Mouse (Mus musculus) thymus, postnatal 0 days (tissue): ENCODE data around the gene Ccl9. TPM values are rescaled to one million over a fixed set of nuclear protein-coding genes. Genes with fewer than 3 reads are reported as not detected.
A peak's percentile ranks its signal among the peaks of the same experiment; 100 is the strongest.
"Not testable (repeated sequence)": the region's sequence is repeated elsewhere in the genome, so short reads cannot be mapped to it uniquely, and the experiment has no call there.

Source experiments
- DNase-seq: peaks from one replicate; pipeline ENCODE4 v3.0.0-alpha.2; 2015; ENCODE audit warnings: low spot score
- polyA plus RNA-seq: library from polyadenylated mRNA; unstranded; fragments of >200 nt; fragmentation: Nextera tagmentation; extraction: Ambion mirVana; gene quantifications from 2 replicates; pipeline ENCODE4 v1.2.1, GENCODE M21; 2015

The Ccl9 gene
- polyA plus RNA-seq, 1 experiment from 2014 or later = 7.5 TPM

DNA sequence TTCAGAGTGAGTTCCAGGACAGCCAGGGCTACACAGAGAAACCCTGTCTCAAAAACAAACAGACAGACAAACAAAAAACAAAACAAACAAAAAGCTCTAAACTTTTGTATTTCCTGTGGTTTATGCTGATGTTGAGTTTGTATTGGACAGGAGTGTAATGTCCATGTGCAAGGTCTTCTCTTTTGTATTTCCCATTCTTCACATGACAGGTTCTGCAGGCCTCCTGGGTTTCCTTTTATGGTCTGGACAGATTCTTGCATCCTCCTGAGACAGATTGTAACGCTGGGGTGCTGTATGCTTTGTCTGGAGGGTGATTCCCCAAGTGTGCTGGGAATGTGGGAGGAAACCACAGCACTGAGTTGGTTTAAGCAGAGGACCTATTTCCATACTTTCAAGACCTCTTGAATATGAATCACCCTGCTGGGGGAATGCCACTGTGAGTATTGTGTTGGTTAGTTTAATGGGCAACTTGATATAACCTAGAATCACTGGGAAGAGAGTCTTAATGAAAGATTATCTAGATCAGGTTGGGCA, 2.3 kb upstream of the Ccl9 start:
- no peak for DNase-seq

DNA sequence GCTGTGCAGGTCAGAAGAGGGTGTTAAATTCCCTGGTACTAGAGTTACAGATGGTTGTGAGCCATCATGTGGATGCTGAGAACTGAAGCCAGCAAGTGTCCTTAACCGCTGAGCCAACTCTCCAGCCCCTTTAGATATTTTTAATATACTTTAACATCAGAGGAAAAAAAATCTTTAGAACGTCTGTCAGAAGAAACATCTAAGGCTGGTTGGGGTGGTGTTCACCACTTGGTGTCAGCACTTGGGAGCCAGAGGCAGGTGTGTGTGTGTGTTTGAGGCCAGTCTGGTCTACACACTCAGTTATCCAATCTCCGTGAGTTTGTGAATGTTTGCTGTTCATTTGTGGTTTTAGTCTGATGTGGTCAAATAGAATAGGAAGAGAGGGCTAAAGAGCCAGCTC, 563 bp upstream of the Ccl9 start:
- DNase-seq = no peak

DNA sequence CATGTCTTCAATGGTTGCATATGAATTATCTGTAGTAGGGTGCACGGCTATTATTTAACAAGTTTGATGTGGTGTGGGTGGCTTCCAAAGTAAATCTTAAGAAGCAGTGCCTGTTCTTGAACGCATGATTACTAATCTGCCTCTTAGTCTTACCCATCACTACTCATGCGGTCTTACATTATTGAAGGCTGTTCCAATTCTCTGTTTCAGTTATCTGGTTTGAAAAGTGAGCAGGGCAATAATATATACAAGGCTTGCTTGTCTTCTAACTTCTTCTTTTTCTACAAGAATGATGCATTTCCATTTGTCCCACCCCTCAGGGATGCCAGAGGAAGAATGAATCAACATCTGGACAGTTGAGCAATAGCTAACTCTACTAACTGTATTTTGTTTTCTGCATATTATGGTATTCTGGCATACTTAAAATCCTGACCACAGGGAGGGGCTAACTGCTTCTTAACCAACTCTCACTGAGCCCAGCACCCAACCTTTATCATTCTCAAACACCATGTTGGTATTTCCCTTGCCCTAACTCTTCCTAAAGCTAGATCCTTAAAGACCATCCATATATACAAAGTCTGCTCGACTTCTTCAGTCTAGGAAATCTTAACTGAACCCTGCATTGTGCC, 1.4 kb downstream of the Ccl9 start:
- no peak for DNase-seq

DNA sequence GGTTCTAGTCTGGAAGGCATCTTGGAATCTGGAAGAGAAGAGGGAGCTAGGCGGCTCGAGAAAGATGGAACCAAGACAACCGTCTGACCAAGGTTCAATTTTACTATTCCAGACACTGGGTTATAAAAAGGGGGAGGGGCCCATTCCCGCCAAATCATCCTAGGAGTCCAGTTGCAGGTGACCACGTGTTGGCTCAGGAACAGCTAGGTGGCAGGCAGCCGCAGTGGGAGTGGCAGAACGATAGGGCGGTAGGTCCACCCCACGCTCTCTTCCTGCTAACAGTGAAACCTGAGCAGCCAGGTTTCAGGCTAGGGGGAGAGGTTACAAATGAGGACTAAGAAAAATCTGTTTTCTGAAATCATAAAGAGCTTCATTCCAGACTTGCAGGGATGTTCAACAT, 5.6 kb downstream of the Ccl9 start:
- DNase-seq = no peak

DNA sequence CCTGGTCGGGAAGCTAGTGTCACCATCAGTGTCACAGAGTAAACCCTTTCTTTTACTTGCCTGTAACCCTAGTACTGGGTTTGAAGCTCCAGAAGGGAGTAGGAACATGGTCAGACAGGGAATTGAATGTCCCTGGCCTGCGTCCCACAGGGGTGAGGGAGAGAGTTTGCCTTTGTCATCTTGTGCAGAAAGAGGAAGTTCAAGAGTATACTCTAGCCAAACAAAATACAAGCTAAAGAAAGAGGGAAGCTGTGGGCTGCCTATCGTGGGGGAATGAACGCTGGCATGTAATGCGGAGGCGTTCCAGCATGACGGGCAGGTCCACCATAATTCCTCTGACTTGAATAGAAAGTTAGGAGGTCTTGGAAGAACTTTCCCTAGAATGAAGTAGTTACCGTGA, 6.2 kb downstream of the Ccl9 start:
- no peak for DNase-seq

DNA sequence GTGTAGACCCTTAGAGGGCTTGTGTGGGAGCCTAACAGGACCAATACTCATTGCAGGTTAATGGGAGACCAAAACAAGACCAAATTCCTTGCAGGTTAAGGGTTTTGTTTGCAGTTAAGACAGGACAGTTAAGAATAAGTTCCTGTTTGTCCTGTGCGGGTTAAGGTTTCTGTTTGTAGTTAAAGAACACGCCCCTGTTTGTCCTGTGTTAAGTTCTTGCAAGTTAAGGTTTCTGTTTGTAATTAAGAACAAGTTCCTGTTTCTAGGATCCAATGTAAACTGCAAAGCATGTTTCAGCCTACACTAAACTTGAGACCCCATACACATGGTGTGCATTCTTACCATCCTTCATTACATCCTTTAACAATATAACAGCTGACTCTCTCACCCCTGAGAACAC, 8.2 kb downstream of the Ccl9 start:
- DNase-seq = no peak

DNA sequence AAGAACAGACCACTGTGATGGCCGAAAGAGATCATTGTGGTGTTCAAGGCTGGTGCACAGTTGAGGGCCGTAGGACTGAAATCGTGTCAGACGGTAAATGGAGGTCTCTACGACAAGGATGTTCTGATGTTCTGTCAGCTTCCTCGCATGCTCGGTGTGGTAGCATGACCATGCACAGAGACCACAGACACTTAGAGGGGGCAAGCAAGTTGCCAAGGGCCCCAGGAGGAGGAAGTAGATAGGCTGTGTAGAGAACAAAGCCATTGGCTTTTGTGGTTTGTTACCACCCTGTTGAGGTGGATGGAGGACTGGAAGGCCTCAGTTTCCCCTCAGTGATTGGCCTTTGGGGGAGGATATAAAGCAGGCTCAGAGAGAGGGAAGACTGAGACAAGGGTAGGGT, 9.2 kb downstream of the Ccl9 start:
- no peak for DNase-seq

DNA sequence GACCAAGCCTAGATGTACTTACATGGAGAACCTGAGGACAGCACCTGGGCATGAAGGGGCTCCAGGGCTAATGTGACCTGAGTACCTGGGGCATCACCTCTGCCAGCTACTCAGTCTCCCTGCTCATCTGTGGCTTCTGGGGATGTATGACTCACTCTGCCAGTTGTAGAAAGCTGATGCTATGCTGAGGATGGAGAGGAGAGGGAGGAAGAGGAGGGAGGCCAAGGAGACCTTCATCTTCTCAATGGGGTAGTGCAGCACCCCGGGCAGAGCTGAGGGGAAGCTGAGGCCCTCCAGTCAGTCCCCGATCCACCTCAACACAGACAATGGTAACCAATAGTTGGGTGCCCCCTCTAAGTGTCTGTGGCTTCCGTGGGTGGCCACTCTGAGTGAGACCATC, 9.7 kb downstream of the Ccl9 start:
- DNase-seq = no peak

DNA sequence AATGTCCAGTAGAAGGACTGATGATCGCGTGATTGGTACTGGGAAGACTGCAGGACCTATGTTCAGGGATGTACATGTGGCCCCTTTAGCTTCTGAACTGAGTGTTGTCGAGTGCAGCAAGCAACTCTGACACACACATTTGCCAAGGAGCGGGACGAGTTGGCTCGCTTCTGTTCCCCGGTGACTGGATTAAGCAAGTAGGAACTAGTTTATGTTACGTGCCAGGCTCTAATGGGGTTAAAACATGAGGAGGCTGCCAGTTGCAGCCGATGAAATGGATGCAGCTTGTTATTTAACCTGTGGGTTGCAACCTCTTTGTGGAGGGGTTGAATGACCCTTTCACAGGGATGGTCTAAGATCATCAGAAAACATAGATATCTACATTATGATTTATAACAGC, 10.4 kb downstream of the Ccl9 start:
- no peak for DNase-seq

DNA sequence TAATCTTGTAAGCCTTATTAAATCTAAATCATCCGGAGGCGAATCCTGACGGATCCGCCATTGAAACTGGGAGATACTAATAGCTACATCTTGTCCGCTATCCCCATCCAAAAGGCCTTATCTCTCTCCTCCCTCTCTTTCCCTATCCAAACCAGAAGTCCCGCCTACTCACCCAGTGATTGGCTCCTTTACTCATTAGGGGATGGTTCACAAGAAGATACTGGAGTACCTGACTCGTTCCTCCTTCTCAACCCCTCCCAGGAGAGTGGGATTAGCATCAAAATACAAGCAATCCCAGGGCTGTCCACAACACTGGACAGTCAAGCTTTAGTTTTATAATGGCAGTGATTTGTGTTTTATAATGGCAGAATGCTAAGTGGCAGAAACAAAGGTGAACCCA, 11.1 kb downstream of the Ccl9 start:
- DNase-seq = no peak

DNA sequence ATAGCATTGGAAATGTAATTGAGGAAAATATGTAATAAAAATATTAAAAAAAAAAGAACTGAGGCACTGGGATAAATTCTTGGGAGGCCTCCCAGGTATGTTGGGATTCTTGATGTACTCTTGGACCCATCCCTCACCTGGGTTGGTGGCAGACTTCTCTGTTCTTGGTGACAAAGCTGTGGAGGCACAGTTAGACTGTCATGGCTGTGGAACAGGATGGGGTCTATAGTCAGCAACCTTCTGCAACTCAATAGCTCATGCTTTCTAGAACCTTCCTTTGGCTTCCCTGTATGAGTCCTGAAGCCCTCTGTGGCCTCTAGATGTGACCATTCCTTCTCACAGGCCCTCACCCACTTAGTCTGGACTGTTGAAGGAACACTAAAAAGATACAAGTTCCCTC, 11.8 kb downstream of the Ccl9 start:
- no peak for DNase-seq

DNA sequence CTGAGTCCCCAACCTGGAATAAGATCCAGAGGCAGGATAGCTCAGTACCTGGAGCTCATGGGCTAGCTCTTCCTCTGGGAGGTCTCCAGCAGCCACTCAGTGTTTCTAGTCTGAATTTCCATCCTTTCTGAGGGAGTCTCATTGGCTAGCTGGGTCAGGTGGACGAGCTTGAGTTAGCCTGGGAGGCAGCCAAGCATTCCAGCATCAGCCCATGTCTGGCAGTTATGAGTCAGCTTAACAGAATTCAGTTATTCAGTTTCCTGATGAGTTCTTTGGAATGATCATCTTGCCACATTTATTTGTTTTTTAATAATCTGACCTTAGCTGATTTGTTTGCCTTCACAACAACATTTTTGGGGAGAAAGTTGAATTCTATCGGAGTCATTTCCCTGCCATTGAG, 14.7 kb downstream of the Ccl9 start:
- no peak for DNase-seq

DNA sequence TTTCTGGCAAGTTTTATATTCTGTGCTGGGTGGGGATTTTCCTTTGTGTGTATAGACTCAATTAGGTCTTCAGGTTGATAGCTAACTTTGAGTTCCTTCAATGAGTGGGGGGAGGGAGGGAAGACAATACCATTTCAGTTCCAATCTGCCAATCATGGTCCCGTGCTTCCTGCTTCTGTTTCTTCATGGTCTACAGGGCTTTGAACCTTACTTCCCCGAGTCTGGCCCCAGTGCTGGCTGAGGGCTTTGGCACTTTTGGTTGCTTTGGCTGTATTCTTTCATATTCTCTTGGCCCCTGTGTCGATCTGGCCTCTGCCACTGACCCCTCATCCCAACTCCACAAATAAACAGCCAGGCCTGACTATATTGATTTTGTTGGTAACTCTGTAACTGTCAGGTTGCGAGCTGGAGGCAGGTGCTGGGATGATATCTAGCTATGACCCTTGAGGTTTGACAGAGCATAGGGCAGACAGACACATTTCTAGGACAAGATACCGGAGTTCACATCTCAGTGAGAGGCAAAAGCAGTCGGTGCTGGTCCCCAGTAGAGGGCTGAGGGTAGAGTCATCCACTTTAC, 16.0 kb downstream of the Ccl9 start:
- no peak for DNase-seq

DNA sequence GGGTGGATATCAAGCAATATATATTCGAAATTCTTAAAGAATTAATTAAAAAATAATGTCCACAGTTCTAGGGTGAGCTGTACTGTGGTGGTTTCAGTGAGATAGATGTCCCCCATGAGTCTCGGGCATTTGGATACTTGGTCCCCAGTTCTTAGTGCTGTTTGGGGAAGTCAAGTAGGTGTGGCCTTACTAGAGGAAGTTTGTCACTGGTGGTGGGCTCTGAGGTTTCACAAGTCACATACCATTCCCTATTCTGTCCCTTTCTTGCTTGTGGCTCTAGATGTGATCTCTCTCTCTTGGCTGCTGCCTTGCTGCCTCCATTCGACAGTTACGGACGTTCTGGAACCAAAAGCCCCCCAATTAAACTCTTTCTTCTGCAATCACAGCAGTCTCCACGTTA, 18.0 kb downstream of the Ccl9 start:
- DNase-seq = no peak

DNA sequence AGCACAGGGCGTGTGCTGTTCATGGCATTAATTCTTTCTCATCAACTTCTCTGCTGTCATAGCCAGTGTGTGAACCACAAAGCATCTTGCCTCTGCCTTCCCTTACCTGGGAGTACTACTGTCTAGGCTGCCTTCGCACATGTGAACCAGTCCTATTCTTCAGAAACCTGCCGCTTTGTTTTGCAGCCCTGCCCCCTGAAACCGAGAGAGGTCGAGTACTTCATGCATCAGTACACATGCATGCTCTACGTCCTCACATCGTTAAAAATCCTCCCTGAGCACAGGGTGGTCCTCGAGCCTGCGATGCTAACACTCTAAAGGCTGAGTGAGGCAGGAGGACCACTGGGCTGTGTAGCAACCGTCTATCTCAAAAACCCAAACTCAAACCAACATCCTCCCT, 21.4 kb downstream of the Ccl9 start:
- no peak for DNase-seq

DNA sequence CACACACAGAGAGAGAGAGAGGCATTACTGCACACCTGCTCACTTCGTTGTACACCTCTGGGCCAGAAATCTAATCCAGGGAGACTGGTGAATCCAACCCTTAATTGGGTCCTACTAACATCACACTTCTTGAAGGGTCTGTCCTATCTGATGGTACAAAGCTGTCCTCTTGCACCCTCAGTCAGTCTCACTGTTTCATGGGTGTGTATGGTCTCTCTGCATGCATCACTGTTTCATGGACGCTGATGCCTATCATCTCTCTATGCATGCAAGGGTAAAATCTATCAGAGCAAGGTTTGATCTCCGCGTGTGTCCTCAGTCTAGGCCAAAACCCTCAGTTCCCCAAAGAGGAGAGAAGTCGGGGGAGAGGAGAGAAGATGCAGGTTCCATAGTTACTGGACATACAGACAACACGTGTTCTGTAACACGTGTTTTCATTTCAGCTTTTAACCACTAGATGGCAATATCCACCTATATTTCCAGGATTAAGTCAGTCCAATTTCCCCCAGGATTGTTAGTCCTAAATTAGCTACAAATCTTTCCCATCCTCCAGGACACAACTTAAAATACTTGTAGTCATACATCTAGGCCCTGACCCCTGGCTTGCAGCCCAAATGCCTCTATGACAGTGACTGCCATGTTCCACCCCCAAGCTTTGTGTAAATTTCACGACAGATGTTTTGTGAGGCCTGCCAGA, 22.2 kb downstream of the Ccl9 start:
- peak; percentile 48 for DNase-seq

DNA sequence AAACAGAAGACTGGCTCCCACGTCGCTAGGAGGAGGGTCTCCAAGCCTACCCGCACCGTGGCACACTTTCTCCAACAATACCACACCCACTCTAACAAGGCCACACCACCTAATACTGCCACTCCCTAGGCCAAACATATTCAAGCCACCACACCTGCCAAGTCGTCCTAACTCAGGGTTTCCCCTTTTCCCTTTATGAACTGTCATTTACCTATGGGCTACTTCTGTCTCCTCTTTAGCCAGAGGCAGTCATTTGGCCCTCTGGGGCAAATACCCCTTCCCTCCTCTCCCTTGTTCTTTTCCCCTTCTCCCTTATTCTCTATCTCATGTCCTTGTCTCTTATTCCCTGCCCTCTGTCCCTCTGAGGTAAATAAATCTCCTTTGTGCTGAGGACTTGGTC, 26.8 kb downstream of the Ccl9 start:
- no peak for DNase-seq

DNA sequence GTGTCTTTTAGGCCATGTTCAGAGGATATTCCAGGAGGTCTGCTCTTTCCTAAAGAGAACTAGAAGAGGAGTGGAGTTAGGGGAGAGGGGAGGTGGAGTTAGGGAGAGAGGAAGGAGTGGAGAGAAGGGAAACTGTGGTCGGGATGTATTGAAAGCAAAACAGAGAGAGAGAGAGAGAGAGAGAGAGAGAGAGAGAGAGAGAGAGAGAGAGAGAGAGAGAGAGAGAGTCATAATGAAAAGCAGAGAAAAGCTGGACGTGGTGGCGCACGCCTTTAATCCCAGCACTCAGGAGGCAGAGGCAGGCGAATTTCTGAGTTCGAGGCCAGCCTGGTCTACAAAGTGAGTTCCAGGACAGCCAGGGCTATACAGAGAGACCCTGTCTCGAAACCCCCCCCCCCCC, 27.4 kb downstream of the Ccl9 start:
- DNase-seq = not testable (repeated sequence)

DNA sequence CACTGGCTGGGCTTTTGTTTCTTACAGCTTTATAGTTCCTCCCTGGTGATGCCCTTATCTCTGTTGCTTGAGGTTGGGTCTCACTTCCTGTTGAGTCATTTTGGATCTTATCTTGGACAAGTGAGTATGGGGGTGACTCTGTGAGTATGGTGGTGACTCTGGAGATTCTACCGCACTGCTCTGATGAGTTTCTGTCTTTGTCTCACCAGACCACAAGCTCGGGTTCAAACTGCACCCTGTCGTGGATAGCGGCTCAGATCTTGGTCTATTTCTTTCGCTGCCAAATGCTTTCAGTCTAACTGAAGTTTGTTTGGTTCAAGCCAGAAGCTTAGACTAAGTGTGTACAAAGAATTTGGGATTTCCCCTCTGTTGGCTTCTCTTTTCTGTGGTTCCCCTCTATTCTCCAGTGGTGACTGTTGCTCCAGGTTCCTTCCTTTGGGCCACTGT, 28.2 kb downstream of the Ccl9 start:
- peak; percentile 34 for DNase-seq

DNA sequence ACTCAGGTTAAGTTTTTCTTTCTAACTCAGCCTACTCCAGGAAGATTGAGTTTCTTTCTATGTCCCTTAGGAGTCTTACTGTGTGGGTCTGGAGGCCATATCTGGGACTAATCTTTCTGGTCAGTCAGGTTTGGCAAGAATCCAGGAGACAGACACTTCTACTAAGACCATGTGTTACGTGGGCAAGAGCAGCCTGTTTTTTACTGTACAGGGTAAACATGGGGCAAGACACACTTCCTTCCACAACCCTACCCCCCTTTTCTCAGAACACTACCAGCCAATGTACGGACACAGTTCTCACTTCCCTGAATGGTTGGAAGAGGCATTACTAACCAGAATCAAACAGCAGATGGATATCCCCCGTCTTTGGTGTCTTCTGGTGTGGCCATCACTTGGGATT, 34.2 kb downstream of the Ccl9 start:
- DNase-seq = no peak

DNA sequence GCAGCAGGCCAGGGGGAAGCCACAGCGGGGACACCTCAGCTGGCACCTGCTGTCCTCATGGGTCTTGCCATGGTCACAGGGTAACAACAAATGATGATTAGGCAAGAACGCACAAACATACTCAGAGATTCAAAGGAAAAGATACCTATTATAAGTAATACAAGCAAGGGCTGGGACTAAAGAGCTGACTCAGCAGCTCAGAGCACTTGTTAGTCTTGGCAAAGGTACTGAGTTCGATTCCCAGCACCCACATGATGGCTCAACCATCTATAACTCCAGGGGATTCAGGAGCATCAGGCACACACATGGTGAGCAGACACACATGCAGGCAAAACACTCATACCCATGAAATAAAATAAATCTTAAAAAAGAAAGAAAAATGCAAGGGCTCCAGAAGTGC, 37.0 kb downstream of the Ccl9 start:
- no peak for DNase-seq

DNA sequence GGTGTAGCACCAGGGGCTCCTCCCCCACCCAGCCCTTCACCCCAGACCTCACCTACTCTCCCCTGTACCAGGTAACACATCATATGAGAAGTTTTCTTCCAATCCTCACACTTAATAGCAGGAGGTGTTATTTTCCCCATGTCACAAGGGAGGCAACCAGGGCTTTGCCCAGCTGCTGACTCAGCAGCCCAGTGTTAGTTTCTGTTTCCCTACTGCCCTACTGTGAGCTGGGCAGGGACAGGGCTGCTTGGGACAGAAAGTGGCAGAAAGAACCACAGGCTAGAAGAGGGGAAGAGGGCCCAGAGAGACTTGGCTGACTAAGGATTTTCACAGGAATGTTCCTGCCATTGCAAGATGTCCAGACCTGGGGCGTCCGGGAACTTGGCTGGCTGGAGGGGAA, 37.5 kb downstream of the Ccl9 start:
- DNase-seq = no peak
